Mouse (Mus musculus): Measurements from ENCODE around the gene Exosc1. TPM values are rescaled to one million over a fixed set of nuclear protein-coding genes. Genes with fewer than 3 reads are reported as not detected.

The Exosc1 gene
- polyA plus RNA-seq, 1 experiment: 55.8 TPM

- Histone ChIP-seq H3K27ac (ENCODE audit: insufficient read depth, low read length) (no peak overlapping the region), H3K4me3 (ENCODE audit: low read depth, low read length) (no peak overlapping the region), H3K36me3 (ENCODE audit: control insufficient read depth, insufficient read depth, low read length, poor library complexity, severe bottlenecking) (no peaks in the 10 kb centered on the region), H3K9me3 (replicated peaks; ENCODE audit: control insufficient read depth, insufficient read depth, low read length, poor library complexity, severe bottlenecking) (no peaks in the 10 kb centered on the region), H3K9ac (ENCODE audit: low read depth, poor library complexity, severe bottlenecking) (no peak overlapping the region), H3K27me3 (ENCODE audit: control insufficient read depth, insufficient read depth, low read length, poor library complexity, severe bottlenecking) (no peaks in the 10 kb centered on the region), H3K4me1 (ENCODE audit: control insufficient read depth, insufficient read depth, low read length) (no peaks in the 10 kb centered on the region)
- no peak for TF ChIP-seq POLR2A (IDR thresholded peaks at IDR 0.05; ENCODE audit: insufficient read depth, low read length)
- no peak for TF ChIP-seq EP300 (IDR thresholded peaks at IDR 0.05; ENCODE audit: insufficient read depth, low read depth, low read length)
- no peak for TF ChIP-seq CTCF (IDR thresholded peaks at IDR 0.05; ENCODE audit: low read depth, low read length)
These were observed 28.0 kb downstream of the Exosc1 start for GRCm38 (mm10) chr19:41905246-41905645.

- Histone ChIP-seq H3K9ac (ENCODE audit: low read depth, poor library complexity, severe bottlenecking) (no peak overlapping the region), H3K27ac (ENCODE audit: insufficient read depth, low read length) (no peak overlapping the region), H3K27me3 (ENCODE audit: control insufficient read depth, insufficient read depth, low read length, poor library complexity, severe bottlenecking) (no peaks in the 10 kb centered on the region), H3K4me1 (ENCODE audit: control insufficient read depth, insufficient read depth, low read length) (no peaks in the 10 kb centered on the region), H3K9me3 (replicated peaks; ENCODE audit: control insufficient read depth, insufficient read depth, low read length, poor library complexity, severe bottlenecking) (no peaks in the 10 kb centered on the region), H3K36me3 (ENCODE audit: control insufficient read depth, insufficient read depth, low read length, poor library complexity, severe bottlenecking) (no peaks in the 10 kb centered on the region), H3K4me3 (ENCODE audit: low read depth, low read length) (no peak overlapping the region)
- TF ChIP-seq POLR2A (IDR thresholded peaks at IDR 0.05; ENCODE audit: insufficient read depth, low read length) (no peak), CTCF (IDR thresholded peaks at IDR 0.05; ENCODE audit: low read depth, low read length) (no peak), EP300 (IDR thresholded peaks at IDR 0.05; ENCODE audit: insufficient read depth, low read depth, low read length) (no peak)
These were observed 30.2 kb downstream of the Exosc1 start for GRCm38 (mm10) chr19:41902848-41903593.

- Histone ChIP-seq H3K27me3 (ENCODE audit: control insufficient read depth, insufficient read depth, low read length, poor library complexity, severe bottlenecking) (no peaks in the 10 kb centered on the region), H3K9me3 (replicated peaks; ENCODE audit: control insufficient read depth, insufficient read depth, low read length, poor library complexity, severe bottlenecking) (no peaks in the 10 kb centered on the region), H3K27ac (ENCODE audit: insufficient read depth, low read length) (no peak overlapping the region), H3K9ac (ENCODE audit: low read depth, poor library complexity, severe bottlenecking) (no peak overlapping the region), H3K4me1 (ENCODE audit: control insufficient read depth, insufficient read depth, low read length) (no peaks in the 10 kb centered on the region), H3K36me3 (ENCODE audit: control insufficient read depth, insufficient read depth, low read length, poor library complexity, severe bottlenecking) (no peaks in the 10 kb centered on the region), H3K4me3 (ENCODE audit: low read depth, low read length) (no peak overlapping the region)
- TF ChIP-seq EP300 (IDR thresholded peaks at IDR 0.05; ENCODE audit: insufficient read depth, low read depth, low read length): no peak
- TF ChIP-seq POLR2A (IDR thresholded peaks at IDR 0.05; ENCODE audit: insufficient read depth, low read length): no peak
- TF ChIP-seq CTCF (IDR thresholded peaks at IDR 0.05; ENCODE audit: low read depth, low read length): no peak
These were observed 31.5 kb downstream of the Exosc1 start for GRCm38 (mm10) chr19:41901696-41902095.

GRCm38 (mm10) chr19:41900495-41901090 is 32.6 kb downstream of the Exosc1 start:
- TF ChIP-seq EP300 (IDR thresholded peaks at IDR 0.05; ENCODE audit: insufficient read depth, low read depth, low read length) (no peak), POLR2A (IDR thresholded peaks at IDR 0.05; ENCODE audit: insufficient read depth, low read length) (no peak), CTCF (IDR thresholded peaks at IDR 0.05; ENCODE audit: low read depth, low read length) (no peak)
- no peak overlapping the region for H3K4me3 ChIP-seq (ENCODE audit: low read depth, low read length)

GRCm38 (mm10) chr19:41898860-41899259 is 34.4 kb downstream of the Exosc1 start:
- no peak overlapping the region for H3K9ac ChIP-seq (ENCODE audit: low read depth, poor library complexity, severe bottlenecking)
- no peak overlapping the region for H3K27ac ChIP-seq (ENCODE audit: insufficient read depth, low read length)
- no peaks in the 10 kb centered on the region for H3K9me3 ChIP-seq (replicated peaks; ENCODE audit: control insufficient read depth, insufficient read depth, low read length, poor library complexity, severe bottlenecking)
- H3K4me1 ChIP-seq (ENCODE audit: control insufficient read depth, insufficient read depth, low read length): no peaks in the 10 kb centered on the region
- no peaks in the 10 kb centered on the region for H3K36me3 ChIP-seq (ENCODE audit: control insufficient read depth, insufficient read depth, low read length, poor library complexity, severe bottlenecking)
- no peaks in the 10 kb centered on the region for H3K27me3 ChIP-seq (ENCODE audit: control insufficient read depth, insufficient read depth, low read length, poor library complexity, severe bottlenecking)
- TF ChIP-seq POLR2A (IDR thresholded peaks at IDR 0.05; ENCODE audit: insufficient read depth, low read length) (no peak), CTCF (IDR thresholded peaks at IDR 0.05; ENCODE audit: low read depth, low read length) (peak; percentile 0)
- H3K4me3 ChIP-seq (ENCODE audit: low read depth, low read length): no peak overlapping the region

More at GRCm38 (mm10) chr19:41900495-41901090, 32.6 kb downstream of the Exosc1 start:
- Histone ChIP-seq H3K27me3 (ENCODE audit: control insufficient read depth, insufficient read depth, low read length, poor library complexity, severe bottlenecking) (no peaks in the 10 kb centered on the region), H3K9ac (ENCODE audit: low read depth, poor library complexity, severe bottlenecking) (no peak overlapping the region), H3K27ac (ENCODE audit: insufficient read depth, low read length) (no peak overlapping the region), H3K4me1 (ENCODE audit: control insufficient read depth, insufficient read depth, low read length) (no peaks in the 10 kb centered on the region), H3K36me3 (ENCODE audit: control insufficient read depth, insufficient read depth, low read length, poor library complexity, severe bottlenecking) (no peaks in the 10 kb centered on the region), H3K9me3 (replicated peaks; ENCODE audit: control insufficient read depth, insufficient read depth, low read length, poor library complexity, severe bottlenecking) (no peaks in the 10 kb centered on the region)

- Histone ChIP-seq H3K27ac (ENCODE audit: insufficient read depth, low read length) (no peak overlapping the region), H3K36me3 (ENCODE audit: control insufficient read depth, insufficient read depth, low read length, poor library complexity, severe bottlenecking) (peaks cover 4% of the 10 kb centered on the region; the same call in 1 of the 2 replicates), H3K4me3 (ENCODE audit: low read depth, low read length) (peak overlapping the region; percentile 97), H3K9me3 (replicated peaks; ENCODE audit: control insufficient read depth, insufficient read depth, low read length, poor library complexity, severe bottlenecking) (no peaks in the 10 kb centered on the region), H3K27me3 (ENCODE audit: control insufficient read depth, insufficient read depth, low read length, poor library complexity, severe bottlenecking) (no peaks in the 10 kb centered on the region), H3K4me1 (ENCODE audit: control insufficient read depth, insufficient read depth, low read length) (no peaks in the 10 kb centered on the region), H3K9ac (ENCODE audit: low read depth, poor library complexity, severe bottlenecking) (peak overlapping the region; percentile 55)
- TF ChIP-seq CTCF (IDR thresholded peaks at IDR 0.05; ENCODE audit: low read depth, low read length): no peak
- TF ChIP-seq EP300 (IDR thresholded peaks at IDR 0.05; ENCODE audit: insufficient read depth, low read depth, low read length): no peak
- no peak for TF ChIP-seq POLR2A (IDR thresholded peaks at IDR 0.05; ENCODE audit: insufficient read depth, low read length)
These were observed 36.9 kb downstream of the Exosc1 start for GRCm38 (mm10) chr19:41896319-41896711.

Data from ES-Bruce4 (cell line).